In the genomic region with DNA sequence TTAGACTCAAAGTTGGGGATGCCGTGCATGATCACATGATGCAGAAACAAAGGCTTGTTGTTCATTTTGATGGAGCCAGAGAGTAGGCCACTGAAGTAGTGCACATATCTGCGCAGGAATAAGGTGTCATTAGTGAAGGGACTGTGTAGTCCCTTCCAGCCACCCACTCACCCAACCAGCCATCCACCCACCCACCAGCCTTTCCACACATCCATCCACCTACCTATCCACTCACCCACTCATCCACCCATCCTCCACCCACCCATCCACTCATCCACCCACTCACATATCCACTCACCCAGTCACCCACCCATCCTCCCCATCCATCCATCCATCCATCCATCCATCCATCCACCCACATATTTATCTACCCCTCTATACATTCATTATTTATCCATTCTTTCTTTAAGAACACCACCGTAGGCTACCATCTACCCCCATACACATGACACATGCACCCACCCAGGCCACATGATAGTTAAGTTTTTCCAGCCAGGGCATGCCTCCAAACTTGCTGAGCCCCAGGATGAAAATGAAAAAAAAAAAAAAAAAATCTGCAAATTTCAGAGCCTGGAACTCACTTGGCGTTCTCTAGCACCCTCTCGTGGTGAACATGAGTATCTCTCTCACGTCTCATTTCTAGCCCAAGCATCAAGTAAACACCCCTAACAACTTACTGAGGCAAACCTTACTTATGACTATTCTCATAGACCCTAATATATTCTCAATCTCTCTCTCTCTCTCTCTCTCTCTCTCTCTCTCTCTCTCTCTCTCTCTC, we compare ENCODE assay signal across 8 mouse cellular contexts.
A peak's percentile ranks its signal among the peaks of the same experiment; 100 is the strongest.
DNase-seq lines count a peak whose midpoint lies in the region; TF ChIP-seq lines count a peak whose summit lies in the region.

No protein-coding gene starts in this region.

- no peaks in the 10 kb centered on the region for H3K9me3 ChIP-seq in E14TG2a.4 (ENCODE audit: low read length)

- peak; percentile 69 for TF ChIP-seq CTCF in E14TG2a.4 (conservative IDR thresholded peaks at IDR 0.05; ENCODE audit: low read length)
- peak; percentile 34; the same call in 1 of the 2 replicates for TF ChIP-seq CTCF in bone marrow macrophage, adult 2 months (IDR thresholded peaks at IDR 0.05; ENCODE audit: low read depth, low read length)

- peak; percentile 50 to 69 for DNase-seq in kidney, postnatal 4 days
- no peak for DNase-seq in kidney, adult 11 months
- peak; percentile 78 for DNase-seq in forelimb bud, embryonic 11.5 days (ENCODE audit: low read depth, low spot score)
- DNase-seq in left cerebral cortex, postnatal 10 days (ENCODE audit: extremely low spot score in 1 of 2, low spot score in 2 of 2), result peak; percentile 47 to 61
- DNase-seq in right cerebral cortex, postnatal 14 days, result peak; percentile 25
- no peak for DNase-seq in adrenal gland, postnatal 25 days

- no peak for TF ChIP-seq POLR2A in bone marrow macrophage, adult 2 months (IDR thresholded peaks at IDR 0.05; ENCODE audit: borderline replicate concordance, low read depth, low read length)

- H3K36me3 ChIP-seq in E14TG2a.4 (ENCODE audit: insufficient read depth, low read length), result no peaks in the 10 kb centered on the region

- peaks cover 11% of the 10 kb centered on the region for H3K27me3 ChIP-seq in E14TG2a.4 (ENCODE audit: insufficient read depth, low read length)

- H3K27ac ChIP-seq in bone marrow macrophage, adult 2 months (ENCODE audit: insufficient read depth, low read depth, low read length), result no peak overlapping the region

- H3K4me3 ChIP-seq in E14TG2a.4 (replicated peaks; ENCODE audit: low read length), result no peak overlapping the region
- no peak overlapping the region for H3K4me3 ChIP-seq in bone marrow macrophage, adult 2 months (ENCODE audit: insufficient read depth, low read length)

- intact Hi-C loops in left cerebral cortex, postnatal 10 days (cut with DNase I), result loop anchor here (2.0 to 5.0 kb wide), 2 partner anchors 84 to 136 kb away; a partner anchor contains a TSS

- no peaks in the 10 kb centered on the region; the same call in 1 of the 2 replicates for H3K4me1 ChIP-seq in E14TG2a.4 (replicated peaks; ENCODE audit: low read depth, low read length)
- no peaks in the 10 kb centered on the region for H3K4me1 ChIP-seq in bone marrow macrophage, adult 2 months (ENCODE audit: control insufficient read depth, insufficient read depth, low read length)

Comparison
In these comparisons a context has a peak if more than half of its experiments do, and no peak if none do; other contexts are left out.
1. DNase-seq: peak in kidney, postnatal 4 days (2 of 2), forelimb bud, embryonic 11.5 days (single experiment), left cerebral cortex, postnatal 10 days (2 of 2) and right cerebral cortex, postnatal 14 days (single experiment); none in kidney, adult 11 months (single experiment) and adrenal gland, postnatal 25 days (single experiment).